Mouse (Mus musculus): Measurements from ENCODE around the gene Jak1.

Gene Jak1

GRCm38 (mm10) chr4:101239313-101240162 lies 25.5 kb downstream of the Jak1 start:
- DNase-seq (ENCODE audit: low spot score in 2 of 2): no peak

DNA sequence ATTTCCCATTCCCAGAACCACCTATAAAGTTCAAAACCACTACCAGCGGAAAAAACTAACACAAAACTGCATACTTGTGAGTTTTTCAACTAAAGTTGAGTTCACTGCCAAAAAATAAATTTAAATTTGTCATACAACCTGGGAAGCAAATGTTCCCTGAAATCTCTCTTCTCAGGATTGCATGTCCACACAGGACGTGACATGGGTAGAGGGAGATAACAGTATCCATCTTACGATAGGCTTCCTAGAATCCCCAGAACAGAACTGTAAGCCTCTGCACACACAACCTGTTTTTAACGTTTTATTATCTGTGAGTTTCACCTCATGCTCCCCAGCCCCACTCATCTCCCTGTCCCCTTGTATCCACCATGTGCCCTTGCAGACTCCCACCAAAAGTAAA lies 26.5 kb downstream of the Jak1 start:
- no peak for DNase-seq (ENCODE audit: low spot score in 2 of 2)

DNA sequence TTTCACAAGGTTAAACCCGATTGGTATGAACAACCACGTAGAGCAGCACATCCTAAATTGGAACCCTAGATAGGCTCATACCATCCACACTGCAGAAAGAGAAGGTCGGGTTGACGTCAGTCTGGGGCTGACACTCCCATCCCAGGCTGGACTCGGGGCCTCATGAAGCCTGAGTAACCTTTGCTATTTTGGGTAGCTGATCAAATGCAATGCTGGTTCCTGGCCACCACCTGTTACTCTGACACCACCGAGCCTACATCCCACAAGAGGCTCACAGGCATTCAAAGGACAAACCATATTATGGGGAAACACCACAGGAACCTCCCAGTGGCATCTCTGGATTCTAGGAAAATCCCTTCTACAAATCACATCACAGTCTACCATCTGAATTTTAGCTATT lies 28.3 kb downstream of the Jak1 start:
- DNase-seq (ENCODE audit: low spot score in 2 of 2): no peak

DNA sequence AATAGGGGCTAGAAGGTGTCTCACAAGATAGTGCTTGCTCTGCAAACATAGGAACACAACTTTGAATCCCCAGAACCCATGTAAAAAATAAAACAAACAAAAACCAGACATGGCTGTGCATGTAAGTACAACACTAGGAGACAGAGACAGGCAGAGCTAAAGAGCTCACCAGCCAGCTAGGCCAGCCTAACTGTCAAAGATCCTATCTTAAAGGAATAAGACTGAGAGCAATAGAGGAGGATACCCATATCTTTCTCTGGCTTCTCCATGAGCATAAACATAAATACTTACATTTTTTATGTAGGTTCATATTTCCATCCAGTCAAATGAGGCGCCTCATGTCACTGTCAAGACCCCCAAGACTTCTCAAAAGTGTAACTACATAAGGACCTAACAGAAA lies 29.1 kb downstream of the Jak1 start:
- DNase-seq (ENCODE audit: low spot score in 2 of 2): no peak

DNA sequence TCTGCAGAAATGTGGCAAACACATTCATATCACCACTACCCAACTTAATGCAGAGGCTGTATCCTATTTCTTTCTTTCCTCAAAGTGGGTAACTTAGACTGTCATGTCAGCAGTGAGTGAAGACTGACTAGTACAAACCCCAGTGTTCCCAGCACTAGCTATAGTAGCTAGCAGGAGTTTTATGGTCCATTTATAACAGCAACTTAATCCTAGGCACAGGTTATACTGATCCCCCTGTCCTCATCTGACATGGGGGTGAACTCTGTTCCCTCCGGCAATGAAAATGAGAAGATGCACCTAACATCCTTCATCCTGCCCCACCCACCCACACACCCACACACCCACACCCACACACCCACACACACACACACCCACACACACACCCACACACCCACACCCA lies 30.3 kb downstream of the Jak1 start:
- no peak for DNase-seq (ENCODE audit: low spot score in 2 of 2)

DNA sequence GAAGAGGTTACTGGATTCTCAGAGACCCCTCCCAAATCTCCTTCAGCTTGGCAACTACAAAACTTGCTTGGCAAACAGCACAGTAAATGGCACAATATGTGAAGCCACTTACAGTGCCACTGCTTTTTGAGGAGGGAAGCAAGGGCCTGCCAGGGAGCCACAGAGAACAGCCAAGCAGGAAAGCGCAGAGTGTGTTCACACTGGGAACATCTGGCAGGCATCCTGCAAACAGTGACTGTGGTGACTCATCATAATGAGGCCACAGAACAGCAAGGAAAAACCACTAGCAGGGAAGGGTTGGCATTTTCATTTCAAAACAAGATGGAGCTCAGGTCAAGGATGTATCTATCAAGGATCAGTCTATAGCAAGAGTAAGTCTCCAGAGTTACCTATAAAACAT lies 30.8 kb downstream of the Jak1 start:
- no peak for DNase-seq (ENCODE audit: low spot score in 2 of 2)

GRCm38 (mm10) chr4:101230621-101231020 lies 34.5 kb downstream of the Jak1 start:
- no peak for DNase-seq (ENCODE audit: low spot score in 2 of 2)

GRCm38 (mm10) chr4:101227398-101227797 lies 37.7 kb downstream of the Jak1 start:
- no peak for DNase-seq (ENCODE audit: low spot score in 2 of 2)

- DNase-seq (ENCODE audit: low spot score in 2 of 2): no peak
These were observed 39.1 kb downstream of the Jak1 start for GRCm38 (mm10) chr4:101225984-101226383.

- DNase-seq (ENCODE audit: low spot score in 2 of 2): no peak
These were observed 44.1 kb downstream of the Jak1 start for GRCm38 (mm10) chr4:101220946-101221345.

GRCm38 (mm10) chr4:101219839-101220238 lies 45.2 kb downstream of the Jak1 start:
- DNase-seq (ENCODE audit: low spot score in 2 of 2): no peak

DNA sequence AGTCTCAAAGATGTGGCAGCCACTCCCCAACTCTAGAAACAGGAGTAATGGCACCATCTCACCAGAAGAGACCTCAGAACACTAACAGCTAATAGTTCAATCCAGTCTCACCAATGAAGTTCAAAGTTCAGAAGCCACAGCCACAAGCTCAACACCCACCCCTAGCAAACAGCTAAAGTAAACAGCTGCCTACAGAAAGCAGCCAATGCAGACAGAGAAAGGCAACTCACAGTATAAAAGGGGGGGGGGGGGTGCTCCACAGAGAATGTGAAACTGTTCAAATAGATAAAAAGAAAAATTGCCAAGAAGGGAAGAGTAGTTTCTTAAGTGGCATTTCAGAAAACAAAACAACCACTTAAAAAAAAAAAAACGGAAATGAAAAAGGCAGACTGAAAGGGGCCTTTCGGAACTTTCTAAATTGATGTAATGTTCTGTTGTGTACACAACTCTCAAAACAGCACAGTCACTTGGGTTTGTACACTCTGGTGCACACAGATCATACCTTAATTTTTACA lies 48.0 kb downstream of the Jak1 start:
- DNase-seq (ENCODE audit: low spot score in 2 of 2): no peak

- DNase-seq (ENCODE audit: low spot score in 2 of 2): no peak
These were observed 48.8 kb downstream of the Jak1 start for GRCm38 (mm10) chr4:101216286-101216685.

- DNase-seq (ENCODE audit: low spot score in 2 of 2): peak; percentile 26 to 45
These were observed 51.6 kb downstream of the Jak1 start for GRCm38 (mm10) chr4:101213477-101213876.

- no peak for DNase-seq (ENCODE audit: low spot score in 2 of 2)
These were observed 57.6 kb downstream of the Jak1 start for GRCm38 (mm10) chr4:101207492-101207891.

DNA sequence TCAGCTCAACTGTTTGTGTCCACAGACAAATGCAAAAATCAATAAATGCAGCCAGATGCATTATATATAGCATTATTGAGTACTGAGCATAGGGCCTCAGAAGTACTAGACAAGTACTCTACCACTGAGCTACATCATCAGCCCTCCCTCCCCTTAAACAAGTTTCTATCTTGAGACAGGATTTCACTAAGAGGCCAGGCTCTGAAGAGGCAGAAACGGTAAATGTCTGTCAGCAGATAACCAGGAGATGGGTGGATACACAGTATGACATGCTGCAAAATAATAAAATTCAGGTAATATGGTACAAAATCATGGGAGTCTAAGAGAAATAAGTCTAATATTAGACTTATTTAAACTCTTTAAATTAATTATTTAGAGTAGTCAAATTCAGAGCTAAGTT lies 61.6 kb downstream of the Jak1 start:
- no peak for DNase-seq (ENCODE audit: low spot score in 2 of 2)

DNA sequence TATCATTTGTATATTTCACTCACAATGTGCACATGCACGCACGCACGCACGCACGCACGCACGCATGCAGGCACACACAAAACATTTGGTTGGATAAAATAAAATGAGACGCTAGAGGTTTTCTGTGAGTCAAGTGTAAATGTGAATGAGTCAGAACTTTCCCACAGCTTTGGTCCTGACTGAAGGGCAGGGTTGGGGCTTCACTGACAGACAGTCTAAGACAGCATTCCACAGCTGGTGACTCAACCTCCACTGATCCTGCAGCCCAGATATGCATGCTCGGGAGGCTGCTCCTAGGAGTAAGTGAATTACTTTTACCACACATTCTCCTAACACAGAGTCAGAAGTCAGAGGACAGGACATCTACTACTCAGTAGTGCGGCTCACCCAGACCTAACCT lies 62.5 kb downstream of the Jak1 start:
- no peak for DNase-seq (ENCODE audit: low spot score in 2 of 2)

DNA sequence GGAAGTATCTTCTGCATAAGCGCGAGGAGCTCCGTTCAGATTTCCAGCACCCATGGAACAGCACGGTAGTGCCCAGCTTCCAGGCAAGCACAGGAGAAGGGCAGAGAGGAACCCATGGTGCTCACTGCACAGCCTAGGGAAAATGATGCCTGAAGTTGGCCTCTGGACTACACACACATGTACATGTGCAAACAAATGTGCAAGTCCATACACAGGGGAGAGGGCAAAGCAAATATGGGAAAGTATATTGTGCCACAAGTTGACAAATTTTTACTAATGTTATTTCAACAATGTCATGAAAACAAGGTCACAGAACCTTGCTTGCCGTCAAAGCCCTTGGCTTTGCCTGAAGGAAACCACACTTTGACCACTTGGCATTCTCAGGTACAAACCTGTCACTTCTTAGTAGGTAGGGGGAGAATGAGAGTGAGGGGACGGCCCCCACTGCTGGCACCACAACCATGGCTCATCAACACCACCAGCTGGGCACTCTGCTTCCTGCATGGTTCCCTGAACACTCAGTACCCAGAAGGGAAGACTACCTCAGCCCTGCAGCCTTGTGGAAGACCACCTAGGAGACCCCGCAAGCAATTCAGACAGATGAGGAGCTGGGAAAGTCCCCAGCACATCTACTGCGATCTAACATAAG lies 65.5 kb downstream of the Jak1 start:
- DNase-seq (ENCODE audit: low spot score in 2 of 2): no peak

GRCm38 (mm10) chr4:101198333-101198732 lies 66.7 kb downstream of the Jak1 start:
- DNase-seq (ENCODE audit: low spot score in 2 of 2): no peak

DNA sequence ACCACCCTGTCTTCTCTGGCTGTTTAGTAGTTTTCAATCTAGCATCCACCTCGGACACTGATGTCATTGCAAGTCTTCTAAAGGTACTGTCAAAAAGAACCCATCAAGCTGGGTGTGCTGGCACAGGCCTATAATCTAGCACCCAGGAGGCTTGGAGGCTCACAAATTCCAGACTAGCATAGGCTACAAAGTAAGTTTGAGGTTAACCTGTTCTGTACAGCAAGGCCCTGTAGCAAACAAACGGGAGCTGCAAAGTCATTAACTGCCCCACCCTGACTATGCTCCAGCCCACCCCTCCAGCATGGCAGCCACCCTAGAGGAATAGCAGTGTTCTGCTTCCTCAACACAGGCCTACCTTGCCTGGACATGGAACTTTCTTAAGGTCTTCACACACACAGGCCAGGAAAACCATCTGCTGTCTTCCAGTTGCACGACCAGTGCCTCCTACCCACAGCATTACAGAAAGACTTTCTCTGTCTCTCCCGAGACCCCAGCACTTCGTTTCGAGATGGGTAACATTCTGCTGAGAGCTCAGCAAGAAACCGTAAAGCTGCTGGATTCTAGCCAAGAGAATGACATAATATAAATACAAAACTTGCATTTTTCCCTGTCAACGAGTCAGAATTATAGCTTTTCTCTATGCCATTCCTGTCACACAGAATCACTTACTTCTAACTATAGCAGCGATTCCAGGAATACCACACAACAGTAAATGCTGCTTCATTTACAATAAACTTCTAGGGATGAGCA lies 67.5 kb downstream of the Jak1 start:
- DNase-seq (ENCODE audit: low spot score in 2 of 2): no peak

- DNase-seq (ENCODE audit: low spot score in 2 of 2): no peak
These were observed 68.7 kb downstream of the Jak1 start for GRCm38 (mm10) chr4:101196407-101196806.

DNA sequence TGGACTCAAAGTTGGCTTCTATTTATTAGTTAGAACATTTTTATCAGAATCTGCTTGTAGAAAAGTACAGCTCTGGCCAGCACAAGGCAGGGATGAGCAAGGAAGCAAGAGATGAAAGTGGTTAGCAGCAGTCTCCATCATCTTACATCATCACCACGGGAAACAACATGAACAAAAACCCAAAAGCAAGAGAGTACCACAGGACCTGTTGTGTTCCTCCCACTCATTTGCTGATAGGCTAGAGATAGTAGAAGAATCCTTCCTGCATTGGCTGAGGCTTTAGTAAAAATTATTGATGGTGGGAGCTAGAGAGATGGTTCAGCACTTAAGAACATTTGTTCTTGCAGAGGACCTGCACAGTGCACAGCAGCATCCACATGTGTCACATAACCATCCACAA lies 70.9 kb downstream of the Jak1 start:
- no peak for DNase-seq (ENCODE audit: low spot score in 2 of 2)

All from spleen, postnatal 36 days (tissue).